Mouse (Mus musculus): Measurements from ENCODE around the gene Tubb2b. TPM values are rescaled to one million over a fixed set of nuclear protein-coding genes. Genes with fewer than 3 reads are reported as not detected.

Gene Tubb2b
- polyA plus RNA-seq, 1 experiment from 2014 or later: 321 TPM

Other genes starting within 250 kb of the Tubb2b start
- gene Serpinb6c, start 224.8 kb downstream of the Tubb2b start, polyA plus RNA-seq (2014; fragmentation: Nextera tagmentation; extraction: Ambion mirVana): 0.29 TPM in 1 of 2 replicates, not detected in the other
- gene Nqo2, start 165.8 kb downstream of the Tubb2b start, polyA plus RNA-seq (2014; fragmentation: Nextera tagmentation; extraction: Ambion mirVana): 18.7 and 19.4 TPM in 2 replicates
- 8.2 and 10.0 TPM in 2 replicates for gene Ripk1, start 128.1 kb downstream of the Tubb2b start, polyA plus RNA-seq (2014; fragmentation: Nextera tagmentation; extraction: Ambion mirVana)
- 35.7 and 36.1 TPM in 2 replicates for gene Serpinb6a, start 127.7 kb downstream of the Tubb2b start, polyA plus RNA-seq (2014; fragmentation: Nextera tagmentation; extraction: Ambion mirVana)
- gene Bphl, start 92.9 kb downstream of the Tubb2b start, polyA plus RNA-seq (2014; fragmentation: Nextera tagmentation; extraction: Ambion mirVana): 32.5 and 35.2 TPM in 2 replicates
- gene Tubb2a, start 52.5 kb downstream of the Tubb2b start, polyA plus RNA-seq (2014; fragmentation: Nextera tagmentation; extraction: Ambion mirVana): 398 and 417 TPM in 2 replicates
- 115 and 120 TPM in 2 replicates for gene Psmg4, start 32.5 kb upstream of the Tubb2b start, polyA plus RNA-seq (2014; fragmentation: Nextera tagmentation; extraction: Ambion mirVana)
- gene Slc22a23, start 214.7 kb upstream of the Tubb2b start, polyA plus RNA-seq (2014; fragmentation: Nextera tagmentation; extraction: Ambion mirVana): 14.0 and 18.5 TPM in 2 replicates